Mouse (Mus musculus): ENCODE results near the gene Slc7a7. TPM values are rescaled to one million over a fixed set of nuclear protein-coding genes. Genes with fewer than 3 reads are reported as not detected.

The Slc7a7 gene
- polyA plus RNA-seq, 1 experiment from 2014 or later: 4.3 TPM

DNA sequence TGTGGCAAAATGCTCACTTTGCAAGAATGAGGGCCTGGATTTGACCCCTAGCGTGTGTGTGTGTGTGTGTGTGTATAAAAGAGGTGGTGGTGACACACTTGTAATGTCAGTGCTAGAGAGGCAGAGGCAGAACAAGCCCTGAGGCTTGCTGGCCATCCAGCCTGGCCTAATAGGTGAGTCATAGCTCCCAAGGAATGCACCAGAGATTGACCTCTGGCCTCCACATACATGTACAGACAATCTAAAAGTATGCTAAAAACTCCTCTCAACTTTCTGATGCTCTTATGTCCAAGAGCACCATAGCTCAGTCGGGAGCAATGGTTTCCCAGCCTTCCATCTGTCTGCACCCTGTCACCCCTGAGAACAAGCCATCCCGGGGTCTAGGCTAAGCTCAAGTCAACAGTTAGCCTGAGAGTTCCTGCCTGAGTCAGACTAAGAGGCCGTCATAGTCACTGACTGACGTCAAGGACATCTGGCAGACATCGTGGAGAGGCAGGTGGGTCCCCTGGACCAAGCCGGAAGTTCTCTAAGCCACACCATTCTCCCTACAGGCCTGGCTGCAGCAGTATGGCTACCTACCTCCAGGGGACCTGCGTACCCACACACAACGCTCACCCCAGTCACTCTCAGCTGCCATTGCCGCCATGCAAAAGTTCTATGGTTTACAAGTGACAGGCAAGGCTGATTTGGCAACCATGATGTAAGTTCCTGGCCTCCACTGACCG lies 17.8 kb upstream of the Slc7a7 start:
- no peak for ATAC-seq (ENCODE audit: low FRiP score)
- Histone ChIP-seq H3K4me3 (ENCODE audit: low read depth, low read length) (no peak overlapping the region), H3K4me2 (replicated peaks; ENCODE audit: low read depth, low read length) (no peak overlapping the region), H3K27ac (ENCODE audit: low read depth, low read length) (no peak overlapping the region), H3K36me3 (ENCODE audit: control insufficient read depth, insufficient read depth, low read length) (no peaks in the 10 kb centered on the region; the same call in 1 of the 2 replicates), H3K27me3 (ENCODE audit: control insufficient read depth, insufficient read depth, low read length) (no peaks in the 10 kb centered on the region), H3K9me3 (ENCODE audit: control insufficient read depth, low read length) (no peaks in the 10 kb centered on the region), H3K9ac (ENCODE audit: low read depth, low read length) (no peak overlapping the region), H3K4me1 (replicated peaks; ENCODE audit: control insufficient read depth, insufficient read depth, low read length) (peaks cover 8% of the 10 kb centered on the region; the same call in 1 of the 2 replicates)
- DNase-seq (ENCODE audit: low spot score): no peak
- WGBS: 92% methylated on average over 11 of the region's 11 CpGs

DNA sequence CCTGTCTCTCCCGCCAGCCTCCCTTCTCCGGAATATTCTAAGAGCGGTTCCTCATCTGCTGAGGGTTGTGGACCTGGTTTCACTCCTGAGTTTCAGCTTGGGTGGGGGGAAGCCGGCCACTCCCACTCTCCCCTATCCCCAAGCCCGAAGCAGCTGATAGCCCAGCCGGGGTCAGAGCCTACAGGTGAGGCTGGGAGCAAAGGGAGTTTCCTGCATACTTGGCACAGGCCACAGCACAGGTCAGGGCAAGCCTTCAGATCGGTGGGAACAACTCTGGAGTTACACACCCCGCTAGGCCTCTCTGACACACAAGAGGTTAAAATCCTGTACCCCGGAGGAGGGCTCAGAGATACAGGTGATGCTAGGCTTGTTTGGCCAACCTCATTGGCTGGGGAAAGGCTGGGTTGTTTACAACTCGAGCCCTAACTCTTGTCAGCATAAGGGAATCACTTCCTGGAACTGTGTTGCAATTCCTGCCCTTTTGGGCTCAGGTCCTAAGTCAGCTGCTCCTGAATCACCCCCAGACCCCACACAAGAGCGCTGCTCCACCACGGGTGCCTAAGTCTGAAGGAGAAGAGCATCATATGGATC lies 16.5 kb upstream of the Slc7a7 start:
- Histone ChIP-seq H3K36me3 (ENCODE audit: control insufficient read depth, insufficient read depth, low read length) (no peaks in the 10 kb centered on the region; the same call in 1 of the 2 replicates), H3K27ac (ENCODE audit: low read depth, low read length) (no peak overlapping the region), H3K4me3 (ENCODE audit: low read depth, low read length) (peak overlapping the region; percentile 65), H3K9ac (ENCODE audit: low read depth, low read length) (no peak overlapping the region), H3K4me1 (replicated peaks; ENCODE audit: control insufficient read depth, insufficient read depth, low read length) (peaks cover 10% of the 10 kb centered on the region; the same call in 1 of the 2 replicates), H3K4me2 (replicated peaks; ENCODE audit: low read depth, low read length) (peak overlapping the region; percentile 74; the same call in 1 of the 2 replicates), H3K27me3 (ENCODE audit: control insufficient read depth, insufficient read depth, low read length) (no peaks in the 10 kb centered on the region), H3K9me3 (ENCODE audit: control insufficient read depth, low read length) (no peaks in the 10 kb centered on the region)
- ATAC-seq (ENCODE audit: low FRiP score) (no peak), DNase-seq (ENCODE audit: low spot score) (no peak)
- 69% methylated on average over 12 of the region's 12 CpGs for WGBS

DNA sequence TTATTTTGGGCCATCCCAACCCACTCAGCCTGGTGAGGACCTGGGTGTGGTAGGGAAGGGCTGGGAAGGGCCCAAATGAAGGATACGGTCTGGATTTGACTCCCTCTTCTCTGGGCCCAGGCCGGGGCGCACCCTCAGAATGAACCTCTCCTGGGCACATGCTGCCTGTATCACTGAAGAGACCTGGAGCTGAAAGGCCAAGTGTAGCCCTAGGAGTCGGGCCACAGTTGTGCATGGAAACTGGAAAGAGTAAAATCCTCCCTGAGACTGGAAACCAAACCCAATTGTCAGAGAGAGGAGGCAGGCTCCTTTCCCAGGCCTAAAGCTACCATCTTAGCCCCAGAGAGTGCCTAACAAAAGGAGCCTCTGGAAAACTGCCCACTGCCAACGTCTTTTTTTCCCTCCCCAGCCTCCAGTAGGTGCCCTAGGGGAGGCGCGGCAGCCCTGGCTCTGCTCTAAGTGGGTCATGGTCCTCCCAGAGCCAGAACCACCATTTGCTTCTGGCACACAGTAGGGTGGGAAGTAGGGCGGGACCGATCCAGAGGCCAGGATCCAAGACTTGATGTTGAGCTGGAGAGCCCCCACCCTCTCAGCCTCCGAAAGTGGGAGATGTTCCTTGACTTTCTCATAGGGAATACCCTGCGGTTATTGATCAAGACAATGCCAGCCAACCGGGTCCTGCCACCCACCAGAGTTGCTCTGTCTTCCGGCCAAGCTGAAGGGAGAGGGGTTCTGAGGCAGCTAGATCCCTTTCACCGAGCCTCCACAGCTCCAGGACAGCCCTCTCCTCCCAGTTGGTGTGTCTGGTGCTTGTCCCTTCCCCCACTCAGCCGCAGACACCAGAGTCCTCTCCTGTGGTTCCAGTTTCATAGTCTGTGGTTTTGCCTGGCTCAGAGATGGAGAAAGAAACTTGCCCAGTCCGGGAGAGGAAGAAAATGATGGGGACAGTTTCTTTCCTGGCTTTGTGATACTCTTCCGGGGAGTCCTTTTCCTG lies 15.6 kb upstream of the Slc7a7 start:
- Histone ChIP-seq H3K27ac (ENCODE audit: low read depth, low read length) (peak overlapping the region; percentile 86; the same call in 1 of the 2 replicates), H3K4me2 (replicated peaks; ENCODE audit: low read depth, low read length) (peak overlapping the region; percentile 74), H3K9ac (ENCODE audit: low read depth, low read length) (peak overlapping the region; percentile 93), H3K4me3 (ENCODE audit: low read depth, low read length) (peak overlapping the region; percentile 65), H3K27me3 (ENCODE audit: control insufficient read depth, insufficient read depth, low read length) (no peaks in the 10 kb centered on the region), H3K4me1 (replicated peaks; ENCODE audit: control insufficient read depth, insufficient read depth, low read length) (peaks cover 10% of the 10 kb centered on the region; the same call in 1 of the 2 replicates), H3K36me3 (ENCODE audit: control insufficient read depth, insufficient read depth, low read length) (no peaks in the 10 kb centered on the region; the same call in 1 of the 2 replicates), H3K9me3 (ENCODE audit: control insufficient read depth, low read length) (no peaks in the 10 kb centered on the region)
- peak; percentile 29; the same call in 1 of the 2 replicates for ATAC-seq (ENCODE audit: low FRiP score)
- DNase-seq (ENCODE audit: low spot score): peak; percentile 39
- 43% methylated on average over 17 of the region's 17 CpGs for WGBS

DNA sequence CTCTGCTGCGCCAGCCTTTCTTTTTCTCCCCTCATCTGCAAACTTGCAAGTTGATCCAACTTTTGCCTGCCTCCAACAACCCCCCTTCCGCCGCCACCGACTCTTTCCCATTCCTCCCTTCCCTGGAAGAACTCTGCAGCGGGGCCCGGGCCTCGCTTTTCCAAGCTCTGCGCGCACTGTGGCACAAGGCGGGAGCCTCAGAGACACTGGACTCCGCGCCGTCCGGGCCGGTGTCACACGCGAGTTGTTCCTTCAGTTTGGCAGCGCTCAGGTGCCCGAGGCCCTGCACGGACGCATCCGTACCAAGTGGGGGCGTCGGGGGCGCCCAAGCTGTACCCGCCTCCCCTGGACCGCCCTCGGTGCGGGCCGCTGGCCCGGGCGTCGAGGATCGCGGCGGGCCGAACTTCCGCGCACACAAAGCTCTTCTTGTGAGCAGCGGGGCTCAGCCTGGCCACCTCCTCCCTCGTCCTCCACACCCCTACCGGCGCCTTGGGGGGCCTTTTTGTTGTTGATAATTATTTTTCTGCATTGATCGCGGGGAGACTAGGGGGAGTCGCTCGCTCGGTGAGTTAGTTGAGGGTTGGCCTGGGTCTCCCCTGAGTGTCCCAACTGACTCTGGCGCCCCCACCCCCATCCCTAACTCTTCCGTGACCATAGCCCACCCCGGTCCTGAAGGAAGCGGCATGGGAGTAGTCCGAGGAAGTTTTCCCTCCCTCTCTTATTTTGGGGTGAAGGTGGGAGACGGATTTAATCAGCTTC lies 14.7 kb upstream of the Slc7a7 start:
- Histone ChIP-seq H3K27me3 (ENCODE audit: control insufficient read depth, insufficient read depth, low read length) (no peaks in the 10 kb centered on the region), H3K4me2 (replicated peaks; ENCODE audit: low read depth, low read length) (peak overlapping the region; percentile 74), H3K9me3 (ENCODE audit: control insufficient read depth, low read length) (no peaks in the 10 kb centered on the region), H3K9ac (ENCODE audit: low read depth, low read length) (peak overlapping the region; percentile 93), H3K27ac (ENCODE audit: low read depth, low read length) (peak overlapping the region; percentile 86), H3K4me1 (replicated peaks; ENCODE audit: control insufficient read depth, insufficient read depth, low read length) (peaks cover 10% of the 10 kb centered on the region; the same call in 1 of the 2 replicates), H3K4me3 (ENCODE audit: low read depth, low read length) (peak overlapping the region; percentile 65), H3K36me3 (ENCODE audit: control insufficient read depth, insufficient read depth, low read length) (no peaks in the 10 kb centered on the region; the same call in 1 of the 2 replicates)
- DNase-seq (ENCODE audit: low spot score) (peak; percentile 70), ATAC-seq (ENCODE audit: low FRiP score) (peak; percentile 33)
- 3% methylated on average over 53 of the region's 54 CpGs for WGBS

DNA sequence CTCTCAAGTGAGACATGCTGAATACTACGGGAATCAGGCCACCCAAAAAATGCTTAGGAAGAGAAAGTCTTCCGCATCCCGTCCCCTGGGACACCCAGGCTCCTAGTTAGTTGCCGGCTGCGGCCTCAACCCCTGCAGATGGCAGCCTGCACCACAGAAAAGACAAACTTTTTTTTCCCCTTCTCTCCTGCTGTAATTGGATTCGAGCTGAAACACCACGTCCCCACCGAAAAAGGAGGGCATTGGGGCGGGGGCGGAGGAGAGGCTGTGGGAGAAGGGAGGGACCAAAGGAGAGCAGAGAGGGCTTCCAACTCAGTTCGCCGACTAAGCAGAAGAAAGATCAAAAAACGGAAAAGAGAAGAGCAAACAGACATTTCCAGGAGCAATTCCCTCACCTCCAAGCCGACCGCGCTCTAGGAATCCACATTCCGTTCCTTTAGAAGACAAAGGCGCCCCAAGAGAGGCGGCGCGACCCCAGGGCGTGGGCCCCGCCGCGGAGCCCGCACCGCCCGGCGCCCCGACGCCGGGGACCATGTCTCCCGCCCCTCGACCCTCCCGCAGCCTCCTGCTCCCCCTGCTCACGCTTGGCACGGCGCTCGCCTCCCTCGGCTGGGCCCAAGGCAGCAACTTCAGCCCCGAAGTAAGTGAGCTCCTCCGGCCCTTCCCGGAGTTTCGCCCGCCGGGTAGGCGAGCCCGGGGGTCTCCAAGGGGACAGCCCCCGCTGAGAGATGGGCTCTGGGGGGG lies 13.9 kb upstream of the Slc7a7 start, which contains the start of gene Mmp14:
Mmp14 (plus strand) TSS at position 279 of the 744 bp plus-strand sequence.
- Histone ChIP-seq H3K4me3 (ENCODE audit: low read depth, low read length) (peak within 1 kb of the TSS; percentile 65), H3K4me2 (replicated peaks; ENCODE audit: low read depth, low read length) (peak within 1 kb of the TSS; percentile 74), H3K27me3 (ENCODE audit: control insufficient read depth, insufficient read depth, low read length) (no peaks in the 10 kb centered on the region), H3K36me3 (ENCODE audit: control insufficient read depth, insufficient read depth, low read length) (no peaks in the 10 kb centered on the region; the same call in 1 of the 2 replicates), H3K9me3 (ENCODE audit: control insufficient read depth, low read length) (no peaks in the 10 kb centered on the region), H3K4me1 (replicated peaks; ENCODE audit: control insufficient read depth, insufficient read depth, low read length) (peaks cover 10% of the 10 kb centered on the region; the same call in 1 of the 2 replicates), H3K27ac (ENCODE audit: low read depth, low read length) (peak within 1 kb of the TSS; percentile 86), H3K9ac (ENCODE audit: low read depth, low read length) (peak within 1 kb of the TSS; percentile 93)
- DNase-seq (ENCODE audit: low spot score) (peak; percentile 76), ATAC-seq (ENCODE audit: low FRiP score) (peak; percentile 39)
- WGBS: 0% methylated on average over 37 of the region's 49 CpGs

DNA sequence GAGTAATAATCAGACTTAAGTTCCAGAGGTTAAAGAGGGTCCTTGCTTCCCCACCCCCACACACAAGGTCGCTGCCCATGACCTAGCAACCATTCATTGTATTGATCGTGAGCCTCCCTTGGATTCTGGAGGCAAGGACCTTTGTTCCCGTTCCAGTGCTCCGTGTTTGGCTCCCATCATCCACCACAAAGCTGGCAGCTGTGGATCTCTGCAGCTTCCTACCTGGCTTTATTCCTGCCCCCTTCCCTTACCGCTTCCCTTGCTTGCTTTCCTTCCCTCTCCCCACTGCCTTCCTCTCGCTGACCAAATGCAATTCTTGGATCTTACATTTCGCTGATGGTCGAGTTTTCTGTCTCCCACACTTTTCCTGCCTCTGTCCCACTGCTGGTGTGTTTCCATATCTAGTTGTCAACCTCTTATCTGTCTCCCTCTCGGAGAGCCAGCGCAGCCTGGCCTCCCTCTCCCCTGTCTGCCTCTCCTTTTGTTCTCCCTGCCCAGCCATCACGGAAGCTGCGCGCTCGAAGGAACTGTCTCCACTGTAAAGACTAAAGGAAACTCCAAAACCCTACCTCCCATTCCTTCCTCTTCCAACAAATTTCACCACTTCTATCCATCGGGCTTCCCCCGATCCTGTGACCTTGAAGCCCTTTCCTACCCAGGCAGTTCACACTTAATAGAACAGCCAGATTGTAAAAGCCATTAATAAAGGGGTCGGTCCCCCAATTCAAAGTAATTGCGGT lies 13.0 kb upstream of the Slc7a7 start:
- Histone ChIP-seq H3K27ac (ENCODE audit: low read depth, low read length) (peak overlapping the region; percentile 86), H3K4me1 (replicated peaks; ENCODE audit: control insufficient read depth, insufficient read depth, low read length) (peaks cover 10% of the 10 kb centered on the region; the same call in 1 of the 2 replicates), H3K27me3 (ENCODE audit: control insufficient read depth, insufficient read depth, low read length) (no peaks in the 10 kb centered on the region), H3K4me3 (ENCODE audit: low read depth, low read length) (peak overlapping the region; percentile 65), H3K4me2 (replicated peaks; ENCODE audit: low read depth, low read length) (peak overlapping the region; percentile 74), H3K9ac (ENCODE audit: low read depth, low read length) (peak overlapping the region; percentile 93), H3K36me3 (ENCODE audit: control insufficient read depth, insufficient read depth, low read length) (no peaks in the 10 kb centered on the region), H3K9me3 (ENCODE audit: control insufficient read depth, low read length) (no peaks in the 10 kb centered on the region)
- peak; percentile 66 for DNase-seq (ENCODE audit: low spot score)
- no peak for ATAC-seq (ENCODE audit: low FRiP score)
- 2% methylated on average over 18 of the region's 18 CpGs for WGBS

All from hindbrain, embryonic 11.5 days (tissue).